ENCODE assay signal across 25 mouse cellular contexts in genomic region chr2:157983276-157983675, GRCm38 (mm10).
"Had no signal": no experiment of that assay in that cellular context is flagged by ENCODE, and none has a peak within 500 bp of the region (broad histone marks: within the 10 kb centered on the region; RNA-seq: fewer than 3 reads in every experiment).

No protein-coding gene starts in this region.

- H3K4me3 ChIP-seq: limb, embryonic 10.5 days; limb, embryonic 12.5 days; limb, embryonic 13.5 days; limb, embryonic 15.5 days; liver, embryonic 12.5 days; liver, embryonic 13.5 days; liver, embryonic 15.5 days; lung, embryonic 15.5 days; megakaryocyte, embryonic 14.5 days; midbrain, embryonic 10.5 days; midbrain, embryonic 12.5 days; midbrain, embryonic 13.5 days; midbrain, embryonic 15.5 days; myocyte; neural tube, embryonic 12.5 days; neural tube, embryonic 13.5 days had no signal

- H3K27ac ChIP-seq: limb, embryonic 10.5 days; limb, embryonic 12.5 days; limb, embryonic 13.5 days; limb, embryonic 15.5 days; liver, embryonic 12.5 days; liver, embryonic 13.5 days; liver, embryonic 14.5 days; liver, embryonic 15.5 days; lung, embryonic 15.5 days; macrophage; midbrain, embryonic 10.5 days; midbrain, embryonic 12.5 days; midbrain, embryonic 13.5 days; midbrain, embryonic 15.5 days; neural tube, embryonic 12.5 days; neural tube, embryonic 13.5 days had no signal

- DNase-seq: left cerebral cortex, postnatal 4 days; liver; liver, embryonic 13.5 days; liver, postnatal 0 days; lung, embryonic 14.5 days; lung, postnatal 10 days; midbrain, embryonic 14.5 days had no signal

- ATAC-seq: liver, embryonic 12.5 days; liver, postnatal 0 days; midbrain, embryonic 13.5 days; midbrain, embryonic 15.5 days; midbrain, embryonic 16.5 days had no signal
